Mouse (Mus musculus) stomach, postnatal 0 days (tissue): ENCODE results near the gene Ankrd34b.

ENCODE experiments used
- CTCF ChIP-seq: IDR thresholded peaks from 2 replicates; pipeline ENCODE4 v1.5.1; 2016; ENCODE audit warnings: antibody characterized with exemption, low read depth, mild to moderate bottlenecking, moderate library complexity
- EP300 ChIP-seq: optimal IDR thresholded peaks from 2 replicates; pipeline ENCODE3; 2016; ENCODE audit warnings: antibody characterized with exemption

- TF ChIP-seq CTCF (no peak), EP300 (no peak)
Observed at GRCm38 (mm10) chr13:92402063-92402462, 23.6 kb upstream of the Ankrd34b start.
